Mouse (Mus musculus) naive thymus-derived CD4-positive, alpha-beta T cell, adult 2 months (primary cell): ENCODE measurements around the gene 4930426L09Rik.
A peak's percentile ranks its signal among the peaks of the same experiment; 100 is the strongest.

Experiments used
- DNase-seq: peaks from one replicate; pipeline ENCODE4 v3.0.0-alpha.2; 2011; ENCODE audit warnings: low read depth

The 4930426L09Rik gene

DNA sequence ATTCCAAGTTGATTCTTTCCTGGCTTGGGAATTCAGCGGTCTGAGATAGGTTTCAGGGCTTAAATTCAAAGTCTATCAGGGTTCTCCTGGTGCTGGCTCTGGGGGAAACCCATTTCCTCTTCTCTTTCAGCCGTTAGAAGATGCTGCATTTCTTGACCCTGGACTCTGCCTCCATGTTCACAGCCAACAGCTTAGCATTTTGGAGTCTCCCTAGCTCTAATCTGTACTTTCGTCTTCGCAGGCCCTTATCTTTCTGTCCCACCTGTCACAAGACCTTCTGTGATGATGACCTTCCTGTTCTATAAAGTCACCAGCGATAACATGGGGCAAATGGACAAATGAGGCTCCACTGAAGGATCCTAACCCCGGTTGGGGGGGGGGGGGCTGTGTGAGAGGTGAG is 13.3 kb downstream of the 4930426L09Rik start:
- no peak for DNase-seq

DNA sequence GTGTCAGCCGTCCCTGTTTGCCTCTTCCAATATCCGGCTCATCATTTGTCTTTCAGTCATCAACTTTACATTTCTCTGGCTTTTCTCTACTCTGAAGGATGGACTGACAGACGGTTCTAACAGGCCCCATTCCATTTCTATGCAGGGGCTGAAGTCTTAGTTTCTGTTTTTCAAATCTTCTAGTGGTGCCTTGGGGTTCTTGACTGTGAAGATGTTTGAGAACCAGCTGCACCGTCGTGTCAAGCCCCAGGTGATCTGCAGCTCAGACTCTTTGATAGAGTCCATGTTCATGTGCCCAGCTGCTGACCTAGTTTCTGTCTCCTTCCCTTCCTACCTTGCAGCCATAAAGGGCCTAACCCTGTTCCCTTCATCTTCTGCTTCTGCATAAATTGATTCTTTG is 18.2 kb downstream of the 4930426L09Rik start:
- DNase-seq: no peak

DNA sequence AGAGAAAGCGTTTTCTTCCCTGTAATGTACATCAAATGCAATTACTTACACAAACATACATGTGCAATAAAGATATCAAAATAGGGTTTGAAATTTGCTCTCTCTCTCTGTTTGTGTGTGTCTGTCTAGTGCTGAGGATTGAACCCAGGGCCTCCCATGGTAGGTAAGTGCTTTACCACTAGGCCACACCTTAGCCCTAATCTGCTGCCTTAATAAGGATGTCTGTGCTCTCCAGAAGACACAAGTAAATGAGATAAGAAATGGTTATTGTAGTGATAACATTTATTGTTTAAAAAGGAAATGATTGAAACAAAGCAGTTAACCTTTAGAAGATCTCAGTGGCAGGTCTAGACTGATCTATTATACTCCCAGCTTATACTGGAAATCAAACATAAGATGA is 18.7 kb downstream of the 4930426L09Rik start:
- DNase-seq: no peak

DNA sequence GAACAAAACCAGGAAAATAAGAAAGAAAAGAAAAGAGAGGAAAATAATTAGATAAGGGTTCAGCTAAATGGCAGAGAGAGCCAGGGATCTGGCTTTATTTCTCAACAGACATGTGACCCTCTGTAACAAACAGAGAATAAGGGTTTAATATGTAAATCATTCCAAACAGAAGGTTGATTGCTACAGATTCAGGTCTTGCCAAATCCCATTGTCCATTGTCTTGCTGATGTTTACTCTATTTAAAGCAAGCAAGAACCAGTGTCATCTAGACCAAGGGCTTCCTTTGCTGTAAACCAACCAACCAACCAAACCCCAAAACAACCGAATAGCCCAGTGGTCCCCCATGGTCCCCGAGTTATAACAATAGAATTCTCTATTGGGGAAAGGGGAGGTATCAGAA is 19.9 kb downstream of the 4930426L09Rik start:
- no peak for DNase-seq

GRCm38 (mm10) chr2:19024807-19025206 is 26.7 kb downstream of the 4930426L09Rik start:
- no peak for DNase-seq

DNA sequence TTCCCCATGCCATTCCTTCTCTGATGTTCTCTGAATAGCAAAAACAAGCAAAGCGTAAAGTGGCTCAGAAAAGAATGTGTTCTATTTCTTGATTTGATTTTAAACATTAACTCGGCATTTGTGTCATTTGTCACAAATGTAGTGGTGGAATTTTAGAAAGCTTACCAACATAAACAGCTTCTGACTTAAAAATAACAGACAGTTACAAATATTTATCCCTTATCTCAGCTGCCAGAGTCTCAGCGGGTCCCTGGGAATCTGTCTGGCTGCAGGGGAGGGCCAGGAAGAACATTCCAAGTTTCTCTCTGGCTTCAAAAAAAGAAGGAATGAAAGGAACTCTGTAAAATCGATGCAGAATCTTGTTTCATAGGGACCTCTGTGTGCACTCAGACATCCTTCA is 39.3 kb downstream of the 4930426L09Rik start:
- DNase-seq: no peak

- no peak for DNase-seq
Observed at GRCm38 (mm10) chr2:19037907-19038570, 39.9 kb downstream of the 4930426L09Rik start.

GRCm38 (mm10) chr2:19048225-19048624 is 50.1 kb downstream of the 4930426L09Rik start:
- no peak for DNase-seq

GRCm38 (mm10) chr2:19049341-19049740 is 51.2 kb downstream of the 4930426L09Rik start:
- DNase-seq: peak; percentile 47
